Mouse (Mus musculus): ENCODE results near the gene Fbxl15. TPM values are rescaled to one million over a fixed set of nuclear protein-coding genes. Genes with fewer than 3 reads are reported as not detected.
A peak's percentile ranks its signal among the peaks of the same experiment; 100 is the strongest.

Gene Fbxl15
- polyA plus RNA-seq, 1 experiment = 15.3 TPM

GRCm38 (mm10) chr19:46300294-46301045, 27.5 kb upstream of the Fbxl15 start:
- no peaks in the 10 kb centered on the region for H3K36me3 ChIP-seq (ENCODE audit: control insufficient read depth, insufficient read depth)
- no peak overlapping the region for H3ac ChIP-seq (ENCODE audit: control insufficient read depth, insufficient read length)
- peak; percentile 47 for TF ChIP-seq USF1 (IDR thresholded peaks at IDR 0.05; ENCODE audit: low read depth)
- no peak for TF ChIP-seq MYOG (IDR thresholded peaks at IDR 0.05; ENCODE audit: control insufficient read depth in 1 of 3, insufficient read depth in 1 of 3, insufficient read length in 2 of 3, low read depth in 2 of 3)
- H3K27me3 ChIP-seq (ENCODE audit: control insufficient read depth, insufficient read depth, insufficient read length) = no peaks in the 10 kb centered on the region
- H3K4me2 ChIP-seq (ENCODE audit: low read depth) = no peak overlapping the region
- H3K4me3 ChIP-seq = no peak overlapping the region
- no peaks in the 10 kb centered on the region for H3K79me2 ChIP-seq (ENCODE audit: control insufficient read depth, insufficient read depth)

- Histone ChIP-seq H3K27me3 (ENCODE audit: control insufficient read depth, insufficient read depth, insufficient read length) (no peaks in the 10 kb centered on the region), H3ac (ENCODE audit: control insufficient read depth, insufficient read length) (no peak overlapping the region), H3K4me2 (ENCODE audit: low read depth) (no peak overlapping the region), H3K79me2 (ENCODE audit: control insufficient read depth, insufficient read depth) (peaks cover 8% of the 10 kb centered on the region), H3K4me3 (no peak overlapping the region), H3K36me3 (ENCODE audit: control insufficient read depth, insufficient read depth) (peaks cover 6% of the 10 kb centered on the region)
- TF ChIP-seq SRF (IDR thresholded peaks at IDR 0.05; ENCODE audit: control insufficient read depth, insufficient read length, low read depth) = no peak
- TF ChIP-seq REST (IDR thresholded peaks at IDR 0.05; ENCODE audit: insufficient read depth, insufficient read length) = no peak
- no peak for TF ChIP-seq USF1 (IDR thresholded peaks at IDR 0.05; ENCODE audit: low read depth)
- no peak for TF ChIP-seq E2F4 (IDR thresholded peaks at IDR 0.05; ENCODE audit: insufficient read depth)
- TF ChIP-seq POLR2A (IDR thresholded peaks at IDR 0.05; ENCODE audit: insufficient read length, low read depth) = no peak
- TF ChIP-seq POLR2AphosphoS2 (IDR thresholded peaks at IDR 0.05; ENCODE audit: insufficient read length, low read depth) = no peak
Measured at GRCm38 (mm10) chr19:46302551-46302950, 25.4 kb upstream of the Fbxl15 start.

- Histone ChIP-seq H3K4me2 (ENCODE audit: low read depth) (peak overlapping the region; percentile 51), H3K27me3 (ENCODE audit: control insufficient read depth, insufficient read depth, insufficient read length) (no peaks in the 10 kb centered on the region), H3K36me3 (ENCODE audit: control insufficient read depth, insufficient read depth) (peaks cover 6% of the 10 kb centered on the region), H3ac (ENCODE audit: control insufficient read depth, insufficient read length) (no peak overlapping the region), H3K79me2 (ENCODE audit: control insufficient read depth, insufficient read depth) (peaks cover 8% of the 10 kb centered on the region), H3K4me3 (peak overlapping the region; percentile 95)
- TF ChIP-seq REST (IDR thresholded peaks at IDR 0.05; ENCODE audit: insufficient read depth, insufficient read length) (no peak), POLR2A (IDR thresholded peaks at IDR 0.05; ENCODE audit: insufficient read length, low read depth) (no peak), POLR2AphosphoS2 (IDR thresholded peaks at IDR 0.05; ENCODE audit: insufficient read length, low read depth) (no peak), CEBPB (IDR thresholded peaks at IDR 0.05; ENCODE audit: insufficient read depth, poor library complexity, severe bottlenecking) (no peak)
Measured at GRCm38 (mm10) chr19:46303251-46304215, 24.5 kb upstream of the Fbxl15 start.

GRCm38 (mm10) chr19:46304216-46304841, 23.7 kb upstream of the Fbxl15 start, which contains the start of gene Nfkb2:
Nfkb2 (plus strand) TSS chr19:46304320.
- peaks cover 8% of the 10 kb centered on the region for H3K79me2 ChIP-seq (ENCODE audit: control insufficient read depth, insufficient read depth)
- H3K36me3 ChIP-seq (ENCODE audit: control insufficient read depth, insufficient read depth) = peaks cover 6% of the 10 kb centered on the region
- TF ChIP-seq MYOG (IDR thresholded peaks at IDR 0.05; ENCODE audit: control insufficient read depth in 1 of 3, insufficient read depth in 1 of 3, insufficient read length in 2 of 3, low read depth in 2 of 3) (no peak), SRF (IDR thresholded peaks at IDR 0.05; ENCODE audit: control insufficient read depth, insufficient read length, low read depth) (peak; percentile 20), POLR2A (IDR thresholded peaks at IDR 0.05; ENCODE audit: insufficient read length, low read depth) (peak; percentile 96), POLR2AphosphoS2 (IDR thresholded peaks at IDR 0.05; ENCODE audit: insufficient read length, low read depth) (peak; percentile 97)
- H3ac ChIP-seq (ENCODE audit: control insufficient read depth, insufficient read length) = peak within 1 kb of the TSS; percentile 18
- peak within 1 kb of the TSS; percentile 51 for H3K4me2 ChIP-seq (ENCODE audit: low read depth)
- peak within 1 kb of the TSS; percentile 95 for H3K4me3 ChIP-seq
- H3K27me3 ChIP-seq (ENCODE audit: control insufficient read depth, insufficient read depth, insufficient read length) = no peaks in the 10 kb centered on the region

GRCm38 (mm10) chr19:46304908-46305333, 23.1 kb upstream of the Fbxl15 start:
- Histone ChIP-seq H3K36me3 (ENCODE audit: control insufficient read depth, insufficient read depth) (peaks cover 10% of the 10 kb centered on the region), H3K79me2 (ENCODE audit: control insufficient read depth, insufficient read depth) (peaks cover 8% of the 10 kb centered on the region), H3K27me3 (ENCODE audit: control insufficient read depth, insufficient read depth, insufficient read length) (no peaks in the 10 kb centered on the region), H3K4me2 (ENCODE audit: low read depth) (peak overlapping the region; percentile 51), H3ac (ENCODE audit: control insufficient read depth, insufficient read length) (peak overlapping the region; percentile 18), H3K4me3 (peak overlapping the region; percentile 95)
- TF ChIP-seq MYOD1 (IDR thresholded peaks at IDR 0.05; ENCODE audit: control insufficient read depth in 1 of 3, insufficient read length in 2 of 3, low read depth in 2 of 3) (no peak), POLR2AphosphoS2 (IDR thresholded peaks at IDR 0.05; ENCODE audit: insufficient read length, low read depth) (peak; percentile 41), POLR2A (IDR thresholded peaks at IDR 0.05; ENCODE audit: insufficient read length, low read depth) (peak; percentile 43), REST (IDR thresholded peaks at IDR 0.05; ENCODE audit: insufficient read depth, insufficient read length) (no peak), CEBPB (IDR thresholded peaks at IDR 0.05; ENCODE audit: insufficient read depth, poor library complexity, severe bottlenecking) (no peak), SRF (IDR thresholded peaks at IDR 0.05; ENCODE audit: control insufficient read depth, insufficient read length, low read depth) (no peak), MYOG (IDR thresholded peaks at IDR 0.05; ENCODE audit: control insufficient read depth in 1 of 3, insufficient read depth in 1 of 3, insufficient read length in 2 of 3, low read depth in 2 of 3) (peak in 1 of 3 experiments; percentile 22)
